Mouse (Mus musculus) central nervous system, embryonic 11.5 days (tissue): ENCODE results near the gene Gm13103. TPM values are rescaled to one million over a fixed set of nuclear protein-coding genes. Genes with fewer than 3 reads are reported as not detected.

Experiments used
- polyA plus RNA-seq: library from polyadenylated mRNA; depleted of rRNA; stranded (reverse); fragments of >200 nt; gene quantifications from 2 replicates; pipeline ENCODE4 v1.2.3, GENCODE M21; 2012; rRNA removed

Gene Gm13103
- not detected in 2 replicates for polyA plus RNA-seq

DNA sequence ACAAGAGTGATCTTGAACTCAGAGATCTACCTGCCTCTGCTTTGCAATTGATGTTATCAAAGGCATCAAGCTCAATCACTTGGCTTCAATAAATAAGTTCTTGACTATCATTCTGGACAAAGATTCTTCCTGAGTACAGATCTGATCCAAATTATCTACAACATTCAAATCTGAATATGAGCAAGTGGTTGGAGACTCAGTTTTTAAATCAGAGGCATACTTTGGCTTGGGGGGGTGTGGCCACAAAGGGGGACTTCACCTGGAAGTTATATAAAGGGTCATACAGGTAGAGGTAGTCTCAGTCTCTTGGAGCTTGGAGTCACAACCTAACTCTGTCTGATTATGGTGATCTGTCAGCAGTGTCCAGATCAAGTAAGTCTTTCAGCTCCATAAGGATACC lies at the start of gene Gm13103:
TSS of gene Gm13103 (plus strand) at position 301 of the 400 bp plus-strand sequence.

GRCm38 (mm10) chr4:143815993-143816392 lies 30.3 kb upstream of the Gm13103 start, which contains the start of gene Gm13084:
Gene Gm13084, minus strand, starts transcription at chr4:143816093.

DNA sequence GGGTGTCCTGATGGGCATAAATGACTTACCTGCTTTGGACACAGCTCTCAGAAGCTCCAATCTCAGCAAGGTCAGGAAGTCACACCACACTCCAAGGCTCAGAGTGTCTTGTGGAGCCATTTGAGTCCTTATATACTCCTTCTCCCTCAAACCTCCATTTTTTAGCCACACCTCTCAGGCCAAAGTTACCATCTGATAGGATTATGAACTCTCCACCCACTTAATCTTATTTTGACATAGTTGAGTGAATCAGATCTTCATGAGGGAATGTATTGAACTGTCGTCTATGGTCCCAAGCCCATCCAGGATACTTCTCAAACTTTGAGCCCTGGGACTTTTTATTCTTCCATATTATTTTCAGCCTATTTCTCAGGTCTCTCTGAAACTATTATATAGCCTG lies 54.0 kb downstream of the Gm13103 start, which contains the start of gene Pramef6:
TSS of gene Pramef6 (minus strand) at position 101 of the 400 bp plus-strand sequence.

Other genes starting within 250 kb of the Gm13103 start
- gene Gm13083, start 231.5 kb upstream of the Gm13103 start, polyA plus RNA-seq, result not detected in 2 replicates
- gene Gm13088, start 189.3 kb upstream of the Gm13103 start, polyA plus RNA-seq, result not detected in 2 replicates
- gene Gm13089, start 143.8 kb upstream of the Gm13103 start, polyA plus RNA-seq, result not detected in 2 replicates
- not detected in 2 replicates for gene Gm13078, start 127.0 kb upstream of the Gm13103 start, polyA plus RNA-seq
- not detected in 2 replicates for gene Gm13023, start 57.1 kb upstream of the Gm13103 start, polyA plus RNA-seq
- not detected in 2 replicates for gene Gm13084, start 30.4 kb upstream of the Gm13103 start, polyA plus RNA-seq
- not detected in 2 replicates for gene Pramef6, start 53.9 kb downstream of the Gm13103 start, polyA plus RNA-seq
- gene Pramef25, start 104.5 kb downstream of the Gm13103 start, polyA plus RNA-seq, result not detected in 2 replicates
- not detected in 2 replicates for gene Gm13101, start 120.5 kb downstream of the Gm13103 start, polyA plus RNA-seq
- gene Pramef17, start 147.9 kb downstream of the Gm13103 start, polyA plus RNA-seq, result not detected in 2 replicates
- gene Pramel4, start 212.6 kb downstream of the Gm13103 start, polyA plus RNA-seq, result not detected in 2 replicates